26 mouse cellular contexts compared by ENCODE assay signal in the genomic region with DNA sequence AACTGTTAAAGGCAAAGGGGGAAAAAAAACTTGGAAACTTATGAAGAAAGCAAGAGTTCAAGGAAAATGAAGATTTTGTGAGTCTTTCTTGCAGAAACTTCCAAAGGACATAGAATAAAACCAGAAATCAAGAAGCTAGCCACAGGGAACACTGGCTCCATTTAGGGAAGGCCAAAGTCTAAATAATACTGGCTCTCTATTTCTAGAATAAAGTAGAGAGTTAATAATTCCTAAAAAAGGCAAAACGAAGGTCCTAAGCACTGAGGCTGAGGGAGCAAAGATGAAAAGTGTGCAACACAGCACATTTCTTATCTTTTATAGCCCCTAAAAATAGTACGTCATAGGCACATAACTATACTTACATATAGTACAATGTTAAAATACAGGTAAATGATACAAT.
"Had no signal": no experiment of that assay in that cellular context is flagged by ENCODE, and none has a peak within 500 bp of the region (broad histone marks: within the 10 kb centered on the region; RNA-seq: fewer than 3 reads in every experiment).

No protein-coding gene starts in this region.

- H3K4me2 ChIP-seq: heart, embryonic 12.5 days; hindbrain, embryonic 12.5 days; hindbrain, embryonic 14.5 days; intestine, embryonic 15.5 days; kidney, embryonic 15.5 days; limb, embryonic 12.5 days; liver, embryonic 13.5 days; liver, embryonic 15.5 days had no signal

- H3K4me3 ChIP-seq: heart, embryonic 10.5 days; heart, embryonic 12.5 days; hindbrain, embryonic 10.5 days; hindbrain, embryonic 12.5 days; intestine, embryonic 15.5 days; kidney, embryonic 15.5 days; layer of hippocampus, adult 2 months; left cerebral cortex, adult 2 months; limb, embryonic 10.5 days; limb, embryonic 12.5 days; liver, embryonic 13.5 days; liver, embryonic 15.5 days had no signal

- H3K27ac ChIP-seq: heart, embryonic 10.5 days; hindbrain, embryonic 10.5 days; hindbrain, embryonic 12.5 days; hindbrain, embryonic 14.5 days; intestine, embryonic 15.5 days; kidney, embryonic 15.5 days; kidney, postnatal 0 days; layer of hippocampus, adult 2 months; left cerebral cortex, adult 2 months; limb, embryonic 10.5 days; limb, embryonic 12.5 days; liver, embryonic 13.5 days; liver, embryonic 15.5 days had no signal

- DNase-seq: gastrocnemius, postnatal 14 days; gastrocnemius, postnatal 36 days; heart, adult 18-20 months; heart, postnatal 10 days; heart, postnatal 4 days; kidney, postnatal 14 days; kidney, postnatal 4 days; liver; liver, embryonic 13.5 days; liver, postnatal 0 days had no signal

- H3K4me1 ChIP-seq: heart, embryonic 10.5 days; heart, embryonic 12.5 days; hindbrain, embryonic 10.5 days; hindbrain, embryonic 12.5 days; kidney, embryonic 15.5 days; limb, embryonic 10.5 days; limb, embryonic 12.5 days; liver, embryonic 13.5 days; liver, embryonic 15.5 days had no signal

- H3K27me3 ChIP-seq: heart, embryonic 12.5 days; hindbrain, embryonic 12.5 days; intestine, embryonic 15.5 days; kidney, embryonic 15.5 days; limb, embryonic 12.5 days; liver, embryonic 13.5 days; liver, embryonic 15.5 days had no signal

- H3K9me3 ChIP-seq: heart, embryonic 10.5 days; heart, embryonic 12.5 days; hindbrain, embryonic 10.5 days; hindbrain, embryonic 12.5 days; intestine, embryonic 15.5 days; kidney, embryonic 15.5 days; limb, embryonic 10.5 days; limb, embryonic 12.5 days; liver, embryonic 13.5 days; liver, embryonic 15.5 days had no signal

- ATAC-seq: hindbrain, embryonic 16.5 days; inflammation-experienced regulatory T-cells, adult 6 months; intestine, embryonic 15.5 days; intestine, postnatal 0 days; liver, postnatal 0 days had no signal

- H3K9ac ChIP-seq: heart, embryonic 12.5 days; hindbrain, embryonic 12.5 days; hindbrain, embryonic 14.5 days; intestine, embryonic 15.5 days; kidney, embryonic 15.5 days; limb, embryonic 12.5 days; liver, embryonic 13.5 days; liver, embryonic 15.5 days; liver, postnatal 0 days had no signal
